Mouse (Mus musculus) thymus, postnatal 10 days (tissue): ENCODE data around the gene Psmb4.
A peak's percentile ranks its signal among the peaks of the same experiment; 100 is the strongest.
"Not testable (repeated sequence)": the region's sequence is repeated elsewhere in the genome, so short reads cannot be mapped to it uniquely, and the experiment has no call there.

ENCODE experiments used
- DNase-seq, 2 experiments: peaks; one replicate each; pipeline ENCODE4 v3.0.0; 2021; ENCODE audit warnings: low spot score in 2 of 2

The Psmb4 gene

DNA sequence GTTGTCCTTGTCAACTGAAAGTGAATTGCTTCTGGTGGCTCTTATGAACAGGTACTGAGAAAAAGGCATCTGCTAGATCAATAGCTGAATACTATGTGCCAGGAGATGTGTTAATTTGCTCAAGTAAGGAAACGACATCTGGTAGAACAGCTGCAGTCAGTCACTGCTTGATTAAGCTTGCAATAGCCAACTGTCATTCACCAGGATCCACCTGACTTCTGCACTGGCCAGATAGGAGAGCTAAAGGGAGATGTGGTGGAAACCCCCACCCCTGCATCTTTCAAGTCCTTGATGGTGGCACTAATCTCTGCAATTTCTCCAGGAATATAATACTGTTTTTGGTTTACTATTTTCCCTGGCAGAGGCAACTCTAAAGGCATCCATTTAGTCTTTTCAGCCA is 19.7 kb upstream of the Psmb4 start:
- DNase-seq: no peak

DNA sequence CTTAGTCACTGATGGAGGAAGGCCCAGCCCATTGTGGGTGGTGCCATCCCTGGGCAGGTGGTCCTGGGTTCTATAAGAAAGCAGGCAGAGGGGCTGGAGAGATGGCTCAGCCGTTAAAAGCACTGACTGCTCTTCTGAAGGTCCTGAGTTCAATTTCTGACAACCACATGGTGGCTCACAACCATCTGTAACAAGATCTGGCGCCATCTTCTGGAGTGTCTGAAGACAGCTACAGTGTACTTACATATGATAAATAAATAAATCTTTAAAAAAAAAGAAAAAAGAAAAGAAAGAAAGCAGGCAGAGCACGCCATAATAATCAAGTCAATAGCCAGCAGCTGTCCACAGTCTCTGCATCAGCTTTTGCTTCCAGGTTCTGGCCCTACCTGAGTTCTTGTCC is 18.0 kb upstream of the Psmb4 start:
- not testable (repeated sequence) for DNase-seq

GRCm38 (mm10) chr3:94902747-94903146 is 16.0 kb upstream of the Psmb4 start:
- DNase-seq: peak in 1 of 2 experiments; percentile 57

DNA sequence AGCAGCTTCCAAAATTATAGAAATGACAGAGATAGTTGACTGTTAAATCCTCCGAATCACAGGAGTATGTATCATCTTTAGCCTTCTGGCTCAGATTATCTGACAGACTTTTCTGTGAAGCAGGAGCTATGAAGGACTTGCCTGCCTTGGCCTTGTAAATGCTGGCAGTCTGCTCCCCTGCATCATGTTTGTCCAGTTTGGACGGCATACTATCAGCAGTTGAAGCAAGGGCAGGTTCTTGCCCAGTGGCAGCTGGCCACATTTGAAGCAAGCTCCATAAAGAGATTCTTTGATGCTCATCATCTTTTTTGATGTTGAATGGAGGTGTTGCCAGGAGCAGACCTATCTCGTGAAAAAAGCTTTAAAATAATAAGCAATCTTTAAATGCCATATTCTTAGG is 7.3 kb upstream of the Psmb4 start:
- no peak for DNase-seq

DNA sequence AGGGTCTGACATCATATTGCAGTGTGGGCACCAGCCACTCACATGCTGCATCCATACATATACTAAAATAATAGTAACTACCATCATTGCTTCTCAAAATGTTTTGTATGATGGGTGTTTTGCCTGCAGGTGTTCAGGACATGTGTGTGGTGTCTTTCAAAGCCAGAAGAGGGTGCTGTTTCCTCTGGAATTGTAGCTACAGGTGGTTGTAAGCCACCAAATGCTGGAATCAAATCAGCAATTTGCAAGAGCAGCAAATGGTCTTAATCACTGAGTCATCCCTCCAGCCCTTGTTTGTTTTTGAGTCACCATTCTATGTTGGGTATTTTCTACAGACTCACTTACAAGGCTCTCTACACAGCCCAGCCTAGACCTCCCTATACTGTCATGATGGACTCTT is 1.8 kb upstream of the Psmb4 start:
- peak in 1 of 2 experiments; percentile 32 for DNase-seq

DNA sequence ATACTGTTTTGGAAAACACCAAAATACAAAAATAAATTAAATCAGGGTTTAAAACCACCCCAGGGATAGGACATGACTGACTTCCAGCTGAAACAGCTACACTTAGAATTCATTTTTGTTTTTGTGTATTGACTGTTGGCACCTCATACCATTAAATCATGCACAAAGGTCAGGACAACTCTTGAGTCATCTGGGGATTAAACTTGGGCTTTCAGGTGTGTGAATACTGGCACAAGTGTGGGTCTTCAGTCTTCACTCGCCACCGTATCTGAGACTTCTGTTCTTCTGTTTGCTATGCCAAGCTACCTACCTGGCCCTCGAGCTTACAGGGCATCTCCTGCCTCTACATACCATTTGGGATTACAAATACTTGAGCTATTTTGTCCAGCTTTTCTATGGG is 4.2 kb downstream of the Psmb4 start:
- no peak for DNase-seq

DNA sequence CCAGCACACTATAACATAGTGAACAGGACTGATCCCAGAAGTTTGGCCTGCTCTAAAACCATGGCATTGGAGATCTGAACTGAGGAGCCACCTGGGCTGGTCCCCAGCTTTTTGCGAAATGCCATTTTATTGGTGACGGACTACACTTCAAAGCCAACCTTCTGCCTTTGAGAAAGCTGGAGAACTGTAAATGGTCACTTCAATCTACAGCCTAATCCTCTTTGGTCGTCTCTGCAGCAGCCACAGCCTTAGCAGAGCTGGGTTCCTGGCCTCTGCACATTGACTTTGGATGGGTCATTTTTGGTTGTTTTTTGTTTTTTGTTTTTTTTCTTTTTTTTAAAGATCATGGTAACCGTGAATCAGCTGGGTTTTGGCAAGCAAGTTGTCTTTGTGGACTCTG is 4.9 kb downstream of the Psmb4 start:
- DNase-seq: no peak

DNA sequence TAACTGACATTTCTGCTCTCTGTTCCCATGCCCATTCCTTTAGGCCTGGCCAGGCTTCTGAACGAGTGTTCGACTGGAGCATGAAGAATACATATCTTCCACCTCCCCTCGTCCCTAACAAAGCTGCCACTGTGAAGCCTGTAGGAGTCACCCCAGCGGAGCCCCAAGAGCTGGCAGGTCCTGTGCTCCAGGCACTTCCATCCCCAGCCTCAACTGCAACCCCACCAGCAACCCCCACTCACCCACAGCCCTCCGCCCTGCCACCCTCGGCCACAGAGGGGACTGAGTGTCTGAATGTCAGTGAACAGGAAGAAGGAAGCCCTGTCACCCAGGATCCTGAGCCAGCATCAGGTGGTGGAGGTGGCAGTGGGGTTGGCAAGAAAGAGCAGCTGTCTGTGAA is 8.1 kb downstream of the Psmb4 start:
- DNase-seq: no peak

DNA sequence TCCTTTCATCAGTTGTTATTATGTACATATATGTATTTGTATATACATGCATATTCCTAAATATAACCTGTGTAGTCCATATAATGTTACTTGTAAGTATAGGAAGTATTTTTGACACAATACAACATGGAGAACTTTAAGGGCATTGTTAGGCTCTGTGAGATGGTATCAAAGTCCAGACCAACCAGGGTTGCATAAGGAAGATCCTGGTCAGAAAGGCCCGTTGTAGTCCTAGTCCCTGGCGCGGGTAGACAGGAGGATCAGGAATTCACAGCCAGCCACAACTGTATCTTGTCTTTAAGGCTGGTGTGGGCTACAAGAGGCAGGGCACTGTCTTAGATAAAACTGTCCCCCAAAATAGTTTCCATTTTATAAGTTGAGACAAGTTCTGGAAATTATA is 17.8 kb downstream of the Psmb4 start:
- DNase-seq: no peak

DNA sequence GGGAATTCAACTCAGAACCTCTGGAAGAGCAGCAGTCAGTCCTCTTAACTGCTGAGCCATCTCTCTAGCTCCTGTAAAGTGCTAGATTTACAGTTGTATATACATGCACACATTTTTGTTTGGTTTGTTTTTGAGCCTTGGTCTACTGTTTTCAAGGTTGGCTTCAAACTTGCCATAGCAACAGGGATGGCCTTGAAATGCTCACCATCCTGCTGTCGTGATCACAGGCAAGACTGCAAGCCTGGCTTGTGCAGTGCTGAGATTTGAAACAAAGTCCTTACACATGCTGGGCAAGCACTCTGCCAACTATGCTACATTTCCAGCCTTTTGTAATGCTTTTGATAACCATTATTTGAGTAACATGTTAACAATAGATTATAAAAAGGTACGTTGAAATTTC is 27.3 kb downstream of the Psmb4 start:
- DNase-seq: no peak

- DNase-seq: no peak
These were observed 34.5 kb downstream of the Psmb4 start for GRCm38 (mm10) chr3:94852215-94852614.

- DNase-seq: peak; percentile 10 to 20
These were observed 35.0 kb downstream of the Psmb4 start for GRCm38 (mm10) chr3:94851731-94852130.

- peak; percentile 59 to 79 for DNase-seq
These were observed 37.4 kb downstream of the Psmb4 start for GRCm38 (mm10) chr3:94849338-94849737.

DNA sequence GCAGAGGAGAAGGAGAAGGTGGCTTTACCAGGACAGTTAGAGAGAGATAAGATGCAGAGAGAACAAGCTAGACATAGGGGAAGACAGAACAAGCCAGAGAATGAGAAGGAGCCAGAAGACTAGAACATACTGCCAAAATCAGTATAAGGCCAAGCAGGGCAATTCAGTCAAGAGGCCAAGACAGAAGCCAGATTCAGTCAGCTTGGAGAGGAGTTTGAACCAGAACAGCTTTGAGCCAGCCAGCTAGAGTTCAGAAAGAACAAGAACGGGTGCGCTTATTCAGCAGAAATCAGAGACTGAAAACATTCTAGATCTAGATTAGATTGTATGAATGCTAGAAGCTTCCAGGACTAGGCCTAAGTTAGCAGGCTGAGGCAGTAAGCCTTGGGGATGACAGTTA is 39.4 kb downstream of the Psmb4 start:
- DNase-seq: no peak

DNA sequence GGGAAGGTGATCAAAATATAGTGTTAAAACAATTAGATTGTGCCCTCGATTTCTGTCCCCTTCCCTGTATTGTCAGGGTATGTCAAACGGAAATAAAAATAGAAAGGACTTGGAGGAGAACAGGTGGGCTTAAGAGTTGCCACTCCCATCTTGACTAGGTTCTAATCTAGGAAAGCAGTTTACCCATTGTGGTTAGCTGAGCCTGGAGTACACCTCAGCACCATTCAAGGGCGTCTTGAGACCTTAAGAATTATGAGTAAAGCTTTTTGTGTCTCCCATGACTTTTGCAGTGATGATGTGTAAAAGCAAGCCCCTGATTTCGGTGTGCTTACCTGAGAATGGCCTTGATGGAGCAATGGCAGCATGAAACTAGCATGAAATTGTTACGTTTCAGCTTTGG is 47.7 kb downstream of the Psmb4 start:
- no peak for DNase-seq

DNA sequence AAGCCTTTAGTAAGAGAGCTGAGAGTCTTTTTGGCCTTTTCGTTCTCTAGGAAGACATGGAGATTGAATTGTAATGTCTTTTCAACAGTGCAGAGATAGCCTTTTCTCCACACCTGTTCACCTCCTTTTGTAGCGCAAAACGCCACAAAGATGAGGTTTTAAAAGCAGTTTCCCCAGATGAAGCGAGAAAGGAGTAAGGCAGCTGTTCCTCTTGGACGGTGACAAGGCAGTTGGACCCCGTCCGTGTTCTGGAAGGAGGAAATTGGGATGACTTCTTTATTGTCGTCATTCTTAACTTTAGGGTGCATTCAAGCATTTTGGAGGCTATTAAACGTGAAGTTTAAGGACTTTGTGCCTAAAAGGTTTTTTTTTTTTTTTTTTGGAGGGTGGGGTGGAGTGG is 48.1 kb downstream of the Psmb4 start:
- DNase-seq: no peak

DNA sequence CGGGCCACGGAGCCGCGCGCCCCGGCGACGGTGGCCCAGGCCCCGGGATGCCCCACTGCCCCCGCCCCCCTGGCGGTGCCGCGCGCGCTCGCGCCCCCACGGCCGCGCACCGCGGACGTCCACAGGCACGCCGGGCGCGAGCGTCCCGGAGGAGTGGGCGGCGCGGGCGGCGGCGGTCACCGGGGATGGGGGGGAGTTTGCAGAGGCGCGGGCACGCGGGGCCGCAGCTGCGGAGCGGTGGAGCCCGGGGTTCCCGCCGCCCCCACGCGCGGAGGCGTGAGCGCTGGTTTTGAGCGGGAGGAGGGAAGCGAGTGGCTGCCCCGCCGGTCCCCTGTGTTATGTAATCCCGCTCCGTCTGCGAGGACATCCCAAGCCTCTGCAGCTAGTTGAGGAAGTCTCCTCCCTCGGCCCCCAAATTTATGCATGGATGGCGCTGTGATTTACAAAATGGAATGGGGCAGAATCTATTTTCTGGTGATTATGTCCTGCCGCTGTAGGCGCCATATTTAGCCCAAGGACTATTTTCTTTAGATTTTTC is 48.7 kb downstream of the Psmb4 start:
- DNase-seq: peak; percentile 69

DNA sequence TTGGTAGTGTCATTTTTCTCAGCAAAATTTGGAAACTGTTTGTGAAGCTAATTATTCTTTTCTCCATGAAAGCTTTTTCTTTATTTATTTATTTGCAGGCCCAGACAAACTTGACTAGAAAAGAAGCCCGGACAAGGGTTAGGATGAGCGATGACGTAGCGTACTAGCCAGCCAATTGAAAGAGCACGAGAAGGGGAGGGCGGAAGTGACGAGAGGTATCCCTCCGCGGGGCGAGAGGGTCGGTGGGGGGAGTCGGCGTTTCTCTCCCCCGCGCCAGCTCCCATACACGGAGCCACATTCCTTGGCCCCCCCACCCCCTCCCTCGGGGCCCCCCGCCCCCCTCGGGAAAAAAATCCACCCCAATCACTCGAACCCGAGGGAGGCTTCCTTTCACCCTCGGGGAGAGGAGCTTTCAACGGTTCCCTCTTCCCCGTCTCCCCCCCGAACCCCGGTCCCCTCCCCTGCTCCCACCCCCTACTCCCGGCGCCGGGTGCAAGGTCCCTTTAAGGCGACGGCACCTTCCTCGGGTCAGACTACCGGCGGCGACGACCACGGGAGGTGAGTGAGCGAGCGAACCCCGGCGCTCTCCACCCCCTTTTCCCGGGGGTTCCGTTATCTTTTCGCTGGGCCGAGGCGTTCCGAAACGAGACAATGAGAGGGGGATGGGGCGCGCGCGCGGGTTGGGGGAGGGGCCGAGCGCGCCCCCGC is 49.4 kb downstream of the Psmb4 start, which contains the start of gene Pogz:
Gene Pogz, plus strand, starts transcription at position 385 of the 708 bp plus-strand sequence.
- peak; percentile 94 to 96 for DNase-seq

DNA sequence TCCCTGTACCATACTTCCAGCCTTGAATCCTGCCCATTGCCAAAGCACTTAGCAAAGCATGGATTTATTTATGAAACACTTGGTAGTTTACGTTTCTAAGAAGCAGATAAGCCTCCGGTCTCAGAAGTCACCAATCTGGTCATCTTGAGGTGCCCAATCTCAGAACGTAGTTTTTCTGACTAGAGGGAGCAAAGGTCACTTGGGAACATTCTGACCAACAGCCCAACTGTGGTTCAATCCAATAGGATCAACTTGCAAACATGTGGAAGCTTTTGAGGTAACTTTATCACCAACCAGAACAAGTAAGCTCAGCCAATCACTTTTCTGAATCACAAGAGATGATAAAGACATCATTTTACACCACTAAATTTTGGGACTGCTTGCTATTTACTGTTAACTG is 51.4 kb downstream of the Psmb4 start:
- DNase-seq: no peak
